Mouse (Mus musculus) lung, postnatal 14 days (tissue): Measurements from ENCODE around the gene Pik3r3.
"Not testable (repeated sequence)": the region's sequence is repeated elsewhere in the genome, so short reads cannot be mapped to it uniquely, and the experiment has no call there.

ENCODE experiments used
- DNase-seq: peaks from one replicate; pipeline ENCODE4 v3.0.0; 2021

Pik3r3 gene

DNA sequence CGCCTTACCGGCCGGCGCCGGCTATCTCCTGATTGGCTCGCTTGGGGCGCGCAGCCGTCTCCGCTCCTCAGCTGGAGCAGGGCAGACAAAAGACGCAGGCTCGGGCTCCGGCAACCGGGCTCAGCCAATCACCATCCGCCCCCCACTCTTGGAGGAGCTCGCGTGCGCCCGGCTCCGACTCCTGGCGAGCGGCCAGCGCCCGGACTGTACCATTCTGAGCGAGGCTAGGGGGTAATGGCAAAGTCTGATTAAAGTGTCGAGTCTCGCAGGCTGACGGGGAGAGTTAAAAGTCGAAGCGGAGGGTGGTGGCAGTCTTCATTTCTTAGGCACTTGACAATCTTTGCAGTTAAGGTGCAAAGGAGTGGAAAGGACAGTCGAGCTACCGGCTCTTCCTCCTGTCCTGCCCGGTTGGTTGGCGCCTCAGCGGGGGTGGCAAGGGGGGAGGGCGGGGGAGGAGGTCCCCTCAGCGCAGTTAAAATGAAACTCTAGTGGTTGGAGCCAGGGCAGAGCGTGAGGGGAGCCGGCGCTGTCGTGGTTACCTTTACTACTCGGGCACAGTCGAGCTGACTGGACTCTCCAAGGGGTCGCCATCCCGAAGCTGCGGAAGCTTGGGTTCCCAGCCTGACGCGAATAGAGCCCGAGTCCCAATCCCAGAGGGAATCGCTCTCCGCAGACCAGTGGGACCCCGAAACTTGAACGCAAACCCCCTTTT, at the start of gene Pik3r3:
Pik3r3 (plus strand) TSS at position 479 of the 712 bp plus-strand sequence.
- DNase-seq = peak; percentile 97

DNA sequence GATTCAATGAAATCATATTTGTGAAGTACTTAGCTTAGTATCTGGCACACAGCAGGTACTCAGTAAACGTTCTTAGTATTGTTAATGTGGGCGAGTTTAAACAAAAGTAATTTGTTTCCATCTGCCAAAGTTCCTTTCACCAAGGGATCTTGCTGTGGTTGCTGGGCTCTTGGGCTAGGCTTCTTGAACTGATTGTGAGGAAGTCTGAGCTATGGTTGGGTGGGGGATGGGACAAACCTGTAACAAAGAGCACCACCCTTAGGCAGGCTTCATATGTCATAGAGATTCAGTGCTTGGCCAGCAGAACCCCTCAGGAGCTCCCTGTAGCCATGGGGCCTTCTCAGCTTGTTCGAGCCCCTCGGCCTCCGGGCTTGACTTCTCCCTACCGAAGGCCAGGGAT, 48.3 kb upstream of the Pik3r3 start, which contains the start of the genes 1700042G07Rik and Gm49337:
1700042G07Rik (plus strand) TSS at position 301 of the 400 bp plus-strand sequence.
Gm49337 (plus strand) TSS at position 313 of the 400 bp plus-strand sequence.
- no peak for DNase-seq

GRCm38 (mm10) chr4:116173752-116174151, 47.7 kb upstream of the Pik3r3 start:
- DNase-seq = no peak

DNA sequence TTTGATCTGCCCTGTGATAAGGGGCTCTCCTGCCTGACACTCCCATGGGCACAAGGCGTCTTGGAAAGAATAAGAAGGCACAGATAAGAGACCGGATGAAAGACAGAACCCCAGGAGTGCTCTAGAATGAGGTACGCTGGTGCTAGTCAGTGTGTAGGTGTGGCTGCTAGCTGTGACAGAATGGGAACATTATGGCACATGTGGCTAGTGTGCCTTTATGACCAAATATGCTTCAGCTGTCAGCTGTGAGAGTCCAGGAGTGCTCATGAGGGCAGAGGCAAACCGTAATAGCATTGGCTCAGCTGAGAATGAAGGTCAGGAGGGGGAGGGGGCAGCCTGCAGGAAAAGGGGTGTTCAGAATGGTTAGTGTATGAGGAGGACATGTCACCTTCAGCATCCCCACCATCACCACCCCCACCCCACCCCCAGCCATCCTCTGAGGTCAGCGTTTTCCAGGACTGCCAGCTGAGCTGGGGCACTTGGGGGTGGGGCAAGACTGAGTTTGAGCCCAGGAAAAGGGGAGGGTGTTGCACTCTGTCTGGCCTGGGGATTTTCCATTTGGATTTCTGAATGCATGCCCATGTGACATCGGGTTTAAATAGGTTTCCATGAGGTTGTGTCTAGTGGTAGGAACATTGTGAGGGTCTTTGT, 46.8 kb upstream of the Pik3r3 start:
- peak; percentile 39 for DNase-seq

DNA sequence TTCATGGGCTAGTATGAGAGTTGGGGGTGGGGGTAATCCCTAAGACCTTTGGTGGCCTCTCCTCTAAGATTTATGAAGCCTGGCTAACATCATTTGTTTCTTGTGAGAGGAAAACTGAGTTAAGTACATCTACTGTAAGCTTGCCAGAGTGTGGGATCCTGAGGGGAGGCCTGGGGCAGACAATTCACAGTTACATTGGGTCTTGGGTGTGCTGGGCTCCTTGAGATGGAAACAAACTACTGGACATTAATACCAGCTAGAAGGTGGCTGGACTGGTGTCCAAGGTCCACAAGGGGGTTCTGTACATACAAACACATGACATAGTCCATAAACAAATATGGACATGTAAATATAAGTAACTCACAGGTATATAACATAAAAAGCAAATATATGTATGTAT, 46.3 kb upstream of the Pik3r3 start:
- no peak for DNase-seq

- no peak for DNase-seq
Observed at GRCm38 (mm10) chr4:116175711-116176542, 45.5 kb upstream of the Pik3r3 start.

DNA sequence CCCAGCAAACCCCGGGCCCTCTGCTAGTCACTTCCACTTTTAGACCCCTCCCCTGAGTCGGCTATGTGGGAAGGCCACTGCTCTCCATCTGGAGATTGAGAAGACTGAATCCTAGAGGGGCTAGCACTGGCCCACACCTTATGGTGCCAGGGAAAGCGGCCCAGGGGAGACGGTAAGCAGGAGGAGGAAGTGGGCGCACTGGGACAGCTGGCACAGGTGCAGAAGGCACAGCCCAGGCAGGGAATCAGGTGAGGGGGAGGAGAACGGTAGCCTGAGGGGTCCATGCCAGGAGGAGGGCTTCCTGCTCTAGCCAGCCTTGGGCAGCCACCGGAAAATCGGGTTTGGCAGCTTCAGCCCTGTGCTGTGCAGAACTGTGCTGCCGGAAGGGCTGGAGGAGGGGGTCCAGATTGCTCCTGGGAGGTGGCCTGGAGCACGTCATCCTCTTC, 44.9 kb upstream of the Pik3r3 start:
- peak; percentile 84 for DNase-seq

DNA sequence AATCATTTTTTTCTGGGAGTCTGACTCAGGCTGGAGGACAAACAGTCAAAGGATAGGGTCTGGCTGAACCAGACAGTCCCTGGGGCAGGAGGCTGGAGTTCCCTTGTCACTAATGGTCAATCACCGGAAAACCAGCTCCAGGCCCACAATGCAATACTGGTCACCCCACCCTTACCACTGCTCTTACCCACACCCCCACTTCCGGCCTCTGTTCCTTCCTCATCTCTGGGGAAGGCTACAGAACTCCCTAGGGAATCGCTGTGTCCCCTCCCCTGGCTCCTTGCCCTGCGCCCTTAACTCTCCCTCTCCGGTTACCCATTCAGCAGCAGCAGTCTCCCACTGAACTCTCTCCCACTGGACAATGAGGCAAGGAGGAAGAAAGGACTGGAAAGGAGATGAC, 44.3 kb upstream of the Pik3r3 start:
- peak; percentile 84 for DNase-seq

DNA sequence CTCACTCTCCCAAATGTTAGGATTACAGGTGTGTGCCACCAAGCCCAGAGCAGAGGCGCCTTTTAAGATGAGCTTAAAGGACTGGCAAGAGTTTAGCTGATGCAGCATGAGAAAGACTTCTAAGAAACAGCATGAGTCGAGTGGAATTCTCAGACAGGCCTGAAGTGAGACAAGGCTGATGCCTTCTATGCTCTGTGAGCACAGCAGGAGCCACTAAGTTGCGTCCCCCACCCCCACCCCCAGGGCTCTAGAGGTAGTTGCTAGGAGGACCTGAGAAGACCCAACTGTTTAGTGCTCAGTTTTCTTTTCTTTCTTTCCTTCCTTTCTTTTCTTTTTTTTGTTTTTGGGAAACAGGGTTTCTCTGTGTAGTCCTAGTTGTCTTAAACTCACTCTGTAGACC, 39.3 kb upstream of the Pik3r3 start:
- no peak for DNase-seq

DNA sequence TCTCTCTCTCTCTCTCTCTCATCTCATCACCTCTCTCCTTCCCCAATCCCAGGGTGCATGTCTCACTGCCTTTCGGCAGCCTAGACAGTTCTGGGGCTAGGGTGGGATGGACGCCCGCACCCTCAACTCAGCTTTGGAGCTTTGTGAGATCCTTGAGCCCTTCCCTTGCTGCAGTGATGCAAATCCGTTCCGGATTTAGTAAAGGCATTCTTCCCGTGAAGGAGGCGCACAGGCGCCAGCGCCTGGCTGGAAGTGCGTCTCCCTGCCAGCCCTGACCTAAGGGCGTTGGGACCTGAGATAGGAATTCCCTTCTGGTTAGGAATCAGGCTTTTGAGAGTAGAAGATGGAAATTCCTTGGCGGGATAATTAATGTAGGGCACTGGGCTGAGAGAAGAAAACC, 38.7 kb upstream of the Pik3r3 start:
- peak; percentile 47 for DNase-seq

- DNase-seq = no peak
Observed at GRCm38 (mm10) chr4:116185083-116185482, 36.3 kb upstream of the Pik3r3 start.

DNA sequence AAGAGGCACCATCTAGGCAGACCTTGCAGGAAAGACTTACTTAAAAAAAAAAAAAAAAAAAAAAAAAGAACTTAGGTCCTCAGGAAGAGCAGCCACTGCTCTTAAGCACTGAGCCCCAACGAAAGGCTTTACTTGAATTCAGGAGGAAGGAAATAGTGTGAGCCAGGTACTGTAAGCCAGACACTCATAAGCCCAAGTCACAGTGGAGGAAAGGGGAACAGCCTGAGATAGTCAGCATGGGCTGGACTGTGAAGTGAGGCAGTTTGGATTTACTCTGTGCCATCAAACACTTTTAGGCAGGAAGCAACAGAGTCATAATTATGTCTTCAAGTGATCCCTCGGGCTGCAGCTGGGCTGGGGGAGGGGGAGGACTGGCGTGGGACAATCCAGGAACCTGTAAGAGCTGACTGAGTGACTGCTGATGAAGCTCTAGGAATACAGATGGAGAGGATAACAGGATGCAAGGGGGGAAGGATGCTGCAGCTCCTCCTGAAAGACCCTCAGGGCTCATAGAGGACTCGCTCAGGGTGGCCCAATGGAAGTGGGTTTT, 29.1 kb upstream of the Pik3r3 start:
- DNase-seq = no peak

- no peak for DNase-seq
Observed at GRCm38 (mm10) chr4:116193583-116194383, 27.6 kb upstream of the Pik3r3 start.

DNA sequence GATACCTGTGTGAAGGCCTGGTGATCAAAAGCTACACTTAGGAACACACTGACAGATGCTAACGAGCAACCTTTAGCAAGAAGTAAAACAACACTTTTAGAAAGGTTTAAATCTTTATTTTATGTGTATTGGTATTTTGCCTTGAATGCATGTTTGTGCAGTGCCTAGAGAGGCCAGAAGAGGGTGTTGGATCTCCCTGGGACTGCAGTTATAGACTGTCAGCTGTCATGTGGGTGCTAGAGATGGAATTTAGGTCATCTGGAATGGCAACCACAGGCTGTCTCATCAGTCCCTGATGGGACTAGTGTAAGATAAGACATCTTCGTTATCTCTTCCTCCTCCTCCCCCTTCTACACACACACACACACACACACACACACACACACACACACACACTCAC, 23.0 kb upstream of the Pik3r3 start:
- no peak for DNase-seq

DNA sequence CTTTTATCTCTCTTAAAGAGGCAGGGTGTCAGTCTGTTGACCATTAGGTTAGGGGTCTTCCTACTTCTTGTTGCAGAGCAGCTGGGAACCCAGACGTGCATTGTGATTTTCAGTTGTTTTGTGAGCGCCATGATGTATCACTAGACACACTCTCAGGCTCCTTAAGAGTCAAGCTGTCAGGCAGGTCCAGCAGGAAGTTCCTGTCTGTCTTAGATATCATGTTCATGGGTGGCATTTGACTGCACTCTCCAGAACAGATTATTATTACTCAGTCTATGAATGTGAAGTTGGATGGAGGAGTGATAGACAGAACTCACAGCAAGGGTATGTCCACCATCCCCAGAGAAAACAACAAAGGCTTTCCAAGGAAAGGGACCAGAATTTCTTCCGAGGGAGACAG, 17.0 kb upstream of the Pik3r3 start:
- DNase-seq = no peak

GRCm38 (mm10) chr4:116206531-116206930, 14.9 kb upstream of the Pik3r3 start:
- DNase-seq = no peak

GRCm38 (mm10) chr4:116208891-116209290, 12.5 kb upstream of the Pik3r3 start:
- DNase-seq = no peak

- DNase-seq = no peak
Observed at GRCm38 (mm10) chr4:116215895-116216605, 5.4 kb upstream of the Pik3r3 start.

GRCm38 (mm10) chr4:116217046-116217445, 4.4 kb upstream of the Pik3r3 start:
- DNase-seq = no peak

- DNase-seq = not testable (repeated sequence)
Observed at GRCm38 (mm10) chr4:116217661-116218060, 3.8 kb upstream of the Pik3r3 start.

DNA sequence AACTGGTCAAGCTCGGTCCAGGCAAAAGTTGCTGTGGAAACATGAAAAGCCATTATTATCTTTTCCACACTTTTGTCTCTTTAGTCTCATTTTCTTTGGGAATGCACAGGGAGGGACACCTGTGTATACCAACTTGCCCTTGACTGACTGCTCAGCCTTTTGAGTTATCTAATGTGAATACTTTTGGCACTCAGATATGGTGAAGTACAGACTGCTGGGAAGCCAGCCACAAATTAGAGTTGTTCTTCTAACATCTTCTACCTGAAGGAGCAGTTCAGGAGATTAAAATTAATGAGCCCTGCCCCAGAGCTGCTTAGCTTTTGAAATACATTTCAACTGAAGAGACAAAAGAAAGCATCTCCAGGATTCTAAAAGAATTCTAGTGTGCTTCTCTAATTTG, 2.4 kb upstream of the Pik3r3 start:
- no peak for DNase-seq
